Mouse (Mus musculus) A20 (cell line): ENCODE data around the gene Tigd2.

Experiments used
- DNase-seq: peaks from one replicate; pipeline ENCODE4 v3.0.0-alpha.2; 2011; ENCODE audit warnings: low read depth, low spot score

Gene Tigd2

DNA sequence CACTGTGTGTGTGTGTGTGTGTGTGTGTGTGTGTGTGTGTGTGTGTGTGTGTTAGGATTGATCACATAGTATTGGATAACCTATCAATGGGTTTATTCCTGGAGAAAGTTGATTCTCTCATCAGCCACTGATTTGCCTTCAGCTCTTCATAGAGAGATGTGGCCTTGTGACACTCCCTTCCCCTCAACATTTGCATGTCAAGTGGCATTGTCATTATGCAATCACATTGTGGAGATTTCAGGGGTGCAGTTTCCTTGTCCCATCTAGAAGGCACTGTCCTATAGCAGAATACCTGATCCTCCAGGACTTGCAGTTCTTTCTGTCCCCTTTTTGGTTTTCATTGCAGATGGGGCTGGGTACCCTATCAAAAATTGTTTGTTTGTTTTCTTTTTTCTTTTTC, 41.9 kb downstream of the Tigd2 start:
- DNase-seq = no peak

DNA sequence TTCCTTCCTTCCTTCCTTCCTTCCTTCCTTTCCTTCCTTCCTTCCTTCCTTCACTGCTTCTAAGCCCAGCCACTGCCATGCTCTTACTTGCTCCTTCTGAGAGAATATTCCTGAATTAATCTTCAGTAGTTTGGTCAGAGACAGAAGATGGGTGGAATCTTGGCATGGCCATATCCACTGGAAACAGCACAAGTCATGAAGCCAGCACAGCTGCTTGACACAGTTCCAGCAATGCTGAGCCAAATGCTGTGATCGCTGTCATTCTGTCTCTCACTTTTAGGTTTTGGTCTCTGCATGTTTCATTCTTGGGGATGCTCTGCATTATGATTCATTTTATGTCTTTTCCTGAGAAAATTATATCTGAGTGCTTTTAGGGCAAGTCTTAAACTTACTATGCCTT, 47.2 kb downstream of the Tigd2 start:
- no peak for DNase-seq
